Comparison of ENCODE assay signal across 10 mouse cellular contexts in the genomic region with DNA sequence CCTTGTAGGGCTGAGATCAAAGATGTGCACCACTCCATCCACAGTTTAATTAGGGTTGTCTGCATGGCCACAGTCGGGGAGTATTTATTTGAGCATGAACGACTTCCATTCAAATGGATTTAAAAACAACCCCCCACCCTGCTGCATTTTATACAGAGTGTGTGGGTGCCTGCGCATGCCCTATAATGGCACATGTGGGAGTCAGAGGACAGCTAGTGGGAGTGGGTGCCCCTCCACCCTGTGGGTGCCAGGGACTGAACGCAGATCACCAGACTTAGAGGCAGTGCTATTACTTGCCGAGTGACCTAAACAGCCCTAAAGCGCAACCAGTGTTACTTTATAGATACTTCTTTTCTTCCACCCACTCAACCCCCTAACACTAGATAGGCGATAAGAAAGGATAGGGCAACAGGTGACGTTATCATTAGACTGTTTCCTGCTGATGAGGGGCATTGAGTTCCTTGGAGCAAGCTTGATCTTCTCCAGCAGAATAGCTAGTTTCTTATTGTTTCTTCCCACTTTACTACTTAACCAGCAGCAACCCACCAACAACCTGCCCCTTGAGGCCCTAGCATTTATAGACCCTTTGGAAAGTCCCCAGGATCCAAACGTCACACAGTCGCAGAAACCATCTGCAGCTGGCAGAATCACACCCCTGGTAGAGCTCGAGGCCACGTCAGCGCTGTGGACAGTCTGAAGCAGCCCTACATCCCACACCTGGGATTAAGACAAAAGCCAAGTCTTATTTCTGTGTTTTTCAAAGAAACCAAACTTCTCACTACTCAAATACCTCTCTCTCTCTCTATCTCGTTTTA. TPM values are rescaled to one million over a fixed set of nuclear protein-coding genes. Genes with fewer than 3 reads are reported as not detected.
DNase-seq lines count a peak whose midpoint lies in the region; ATAC-seq lines count a peak whose summit lies in the region.
"Had no signal": no experiment of that assay in that cellular context is flagged by ENCODE, and none has a peak within 500 bp of the region (broad histone marks: within the 10 kb centered on the region; RNA-seq: fewer than 3 reads in every experiment).

No protein-coding gene starts in this region.

- no peaks in the 10 kb centered on the region for H3K27me3 ChIP-seq in hindbrain, embryonic 14.5 days (ENCODE audit: control insufficient read depth, insufficient read depth, low read length)
- H3K27me3 ChIP-seq in neural tube, embryonic 14.5 days (ENCODE audit: control insufficient read depth, insufficient read depth, low read length), result no peaks in the 10 kb centered on the region
- H3K27me3 ChIP-seq: intestine, embryonic 15.5 days had no signal

- H3K36me3 ChIP-seq in hindbrain, embryonic 14.5 days (replicated peaks; ENCODE audit: control insufficient read depth, insufficient read depth), result no peaks in the 10 kb centered on the region
- H3K36me3 ChIP-seq in neural tube, embryonic 14.5 days (ENCODE audit: control insufficient read depth, insufficient read depth, low read length), result no peaks in the 10 kb centered on the region
- H3K36me3 ChIP-seq: intestine, embryonic 15.5 days had no signal

- H3K9ac ChIP-seq in hindbrain, embryonic 14.5 days, result peak overlapping the region; percentile 21; the same call in 1 of the 2 replicates
- H3K9ac ChIP-seq in neural tube, embryonic 14.5 days (replicated peaks; ENCODE audit: low read depth, low read length), result no peak overlapping the region
- H3K9ac ChIP-seq: intestine, embryonic 15.5 days had no signal

- peak; percentile 27 for DNase-seq in cerebellum, adult 11-12 months
- no peak for DNase-seq in cerebellum, adult 8-10 months
- peak; percentile 10 to 20 for DNase-seq in left cerebral cortex, adult 8-10 months (ENCODE audit: low spot score in 2 of 2)
- no peak for DNase-seq in left cerebral cortex, postnatal 10 days (ENCODE audit: extremely low spot score in 1 of 2, low spot score in 2 of 2)
- no peak for DNase-seq in hindbrain, embryonic 14.5 days (ENCODE audit: low spot score)
- no peak for DNase-seq in ovary, postnatal 10 days (ENCODE audit: low spot score)
- DNase-seq in heart, adult 9 months (ENCODE audit: low spot score in 2 of 2), result no peak

- H3K27ac ChIP-seq in hindbrain, embryonic 14.5 days, result 0 out of 2 replicates have a peak overlapping the region, but pooled peaks have one; percentile 88
- H3K27ac ChIP-seq in neural tube, embryonic 14.5 days (ENCODE audit: low read depth, low read length), result no peak overlapping the region
- H3K27ac ChIP-seq: intestine, embryonic 15.5 days had no signal

- H3K4me2 ChIP-seq in hindbrain, embryonic 14.5 days (replicated peaks), result peak overlapping the region; percentile 58
- H3K4me2 ChIP-seq in neural tube, embryonic 14.5 days (ENCODE audit: low read depth, low read length), result peak overlapping the region; percentile 95

- H3K4me1 ChIP-seq in hindbrain, embryonic 14.5 days (replicated peaks; ENCODE audit: control insufficient read depth, insufficient read depth, low read length), result peaks cover 21% of the 10 kb centered on the region
- H3K4me1 ChIP-seq in neural tube, embryonic 14.5 days (ENCODE audit: control insufficient read depth, insufficient read depth, low read length), result peaks cover 19% of the 10 kb centered on the region

- H3K9me3 ChIP-seq in hindbrain, embryonic 14.5 days (ENCODE audit: control insufficient read depth, low read length), result no peaks in the 10 kb centered on the region
- no peaks in the 10 kb centered on the region for H3K9me3 ChIP-seq in neural tube, embryonic 14.5 days (ENCODE audit: control insufficient read depth, low read length)
- H3K9me3 ChIP-seq: intestine, embryonic 15.5 days had no signal

- peak overlapping the region; percentile 83 for H3K4me3 ChIP-seq in hindbrain, embryonic 14.5 days (replicated peaks; ENCODE audit: low read length)
- peak overlapping the region; percentile 82 for H3K4me3 ChIP-seq in neural tube, embryonic 14.5 days (ENCODE audit: low read depth, low read length)

- intact Hi-C loops in left cerebral cortex, postnatal 10 days (cut with DNase I), result no loop called here

- no peak for ATAC-seq in hindbrain, embryonic 14.5 days (ENCODE audit: low FRiP score)
- no peak for ATAC-seq in neural tube, embryonic 14.5 days (ENCODE audit: low read depth)

- WGBS in hindbrain, embryonic 14.5 days, result 87% methylated on average over 14 of the region's 14 CpGs
- 85% methylated on average over 14 of the region's 14 CpGs for WGBS in neural tube, embryonic 14.5 days

RNA-seq across cellular contexts. Expression of gene Minos1, which starts 1.2 kb away (rescaled TPM):
- total RNA-seq in left cerebral cortex, adult 8-10 months (2022), result 100 to 1,000 TPM; 182 to 221 (median 192) TPM
- 100 to 1,000 TPM; 203 to 215 TPM for total RNA-seq in left cerebral cortex, postnatal 10 days (2021)
- polyA plus RNA-seq in hindbrain, embryonic 14.5 days (2014; fragmentation: Nextera tagmentation; extraction: Ambion mirVana), result 391 and 450 TPM in 2 replicates
- polyA plus RNA-seq in neural tube, embryonic 14.5 days (2014; fragmentation: Nextera tagmentation; extraction: Ambion mirVana), result 415 and 417 TPM in 2 replicates

RNA-seq across cellular contexts. Expression of gene Nbl1, which starts 39.3 kb away (rescaled TPM):
- total RNA-seq in left cerebral cortex, adult 8-10 months (2022), result 10 to 100 TPM; 52.1 to 64.5 (median 55.5) TPM
- total RNA-seq in left cerebral cortex, postnatal 10 days (2021), result 10 to 100 TPM; 34.0 to 37.0 TPM
- polyA plus RNA-seq in hindbrain, embryonic 14.5 days (2014; fragmentation: Nextera tagmentation; extraction: Ambion mirVana), result 47.8 and 47.9 TPM in 2 replicates
- polyA plus RNA-seq in neural tube, embryonic 14.5 days (2014; fragmentation: Nextera tagmentation; extraction: Ambion mirVana), result 26.3 and 55.9 TPM in 2 replicates

RNA-seq across cellular contexts. Expression of gene Htr6, which starts 56.7 kb away (rescaled TPM):
- total RNA-seq in left cerebral cortex, adult 8-10 months (2022), result 1 to 10 TPM; 6.2 to 8.0 (median 7.4) TPM
- total RNA-seq in left cerebral cortex, postnatal 10 days (2021), result 1 to 10 TPM; 3.6 to 3.8 TPM
- 0.58 and 0.65 TPM in 2 replicates for polyA plus RNA-seq in hindbrain, embryonic 14.5 days (2014; fragmentation: Nextera tagmentation; extraction: Ambion mirVana)
- polyA plus RNA-seq in neural tube, embryonic 14.5 days (2014; fragmentation: Nextera tagmentation; extraction: Ambion mirVana), result 0.52 and 1.4 TPM in 2 replicates
- total RNA-seq: gastrocnemius, postnatal 4 days had no signal

Comparison
In these comparisons a context has a peak if more than half of its experiments do, and no peak if none do; other contexts are left out.
1. DNase-seq: peak in cerebellum, adult 11-12 months (single experiment) and left cerebral cortex, adult 8-10 months (2 of 2); none in cerebellum, adult 8-10 months (single experiment), left cerebral cortex, postnatal 10 days (0 of 2), hindbrain, embryonic 14.5 days (single experiment), ovary, postnatal 10 days (single experiment) and heart, adult 9 months (0 of 2).